Mouse (Mus musculus): ENCODE measurements at regions not wholly inside any gene's neighbourhood (a gene's known extent, or its start where the extent isn't known, plus 50 kb on each side); places are given as distances from the start of the nearest gene placed in this dataset.
A peak's percentile ranks its signal among the peaks of the same experiment; 100 is the strongest.

GRCm38 (mm10) chr5:45932970-45933369 is 75.6 kb upstream of the Lcorl start:
- no peaks in the 10 kb centered on the region for H3K27me3 ChIP-seq (replicated peaks; ENCODE audit: control insufficient read depth, insufficient read depth, low read length)
- ATAC-seq (ENCODE audit: low read depth) = no peak
- no peak overlapping the region for H3K4me2 ChIP-seq (ENCODE audit: low read depth, low read length)
- no peak for DNase-seq (ENCODE audit: low spot score)
- H3K9me3 ChIP-seq (ENCODE audit: control insufficient read depth, low read length) = no peaks in the 10 kb centered on the region
- no peaks in the 10 kb centered on the region for H3K4me1 ChIP-seq (ENCODE audit: control insufficient read depth, insufficient read depth, low read length)
- no peak overlapping the region for H3K4me3 ChIP-seq (ENCODE audit: low read depth, low read length)
- WGBS = 77% methylated on average over 4 of the region's 4 CpGs
- H3K27ac ChIP-seq (replicated peaks; ENCODE audit: low read depth, low read length) = no peak overlapping the region
- no peaks in the 10 kb centered on the region for H3K36me3 ChIP-seq (ENCODE audit: control insufficient read depth, insufficient read depth, low read length)
- no peak overlapping the region for H3K9ac ChIP-seq (ENCODE audit: low read depth, low read length)

- Histone ChIP-seq H3K4me2 (ENCODE audit: low read depth, low read length) (no peak overlapping the region), H3K27ac (replicated peaks; ENCODE audit: low read depth, low read length) (no peak overlapping the region), H3K4me3 (ENCODE audit: low read depth, low read length) (no peak overlapping the region), H3K27me3 (replicated peaks; ENCODE audit: control insufficient read depth, insufficient read depth, low read length) (no peaks in the 10 kb centered on the region), H3K4me1 (ENCODE audit: control insufficient read depth, insufficient read depth, low read length) (no peaks in the 10 kb centered on the region), H3K9me3 (ENCODE audit: control insufficient read depth, low read length) (no peaks in the 10 kb centered on the region), H3K36me3 (ENCODE audit: control insufficient read depth, insufficient read depth, low read length) (no peaks in the 10 kb centered on the region), H3K9ac (ENCODE audit: low read depth, low read length) (no peak overlapping the region)
- ATAC-seq (ENCODE audit: low read depth) (peak; percentile 86; the same call in 1 of the 2 replicates), DNase-seq (ENCODE audit: low spot score) (peak; percentile 39)
- 71% methylated on average over 2 of the region's 2 CpGs for WGBS
Observed at GRCm38 (mm10) chr5:45931252-45931651, 73.8 kb upstream of the Lcorl start.

- no peaks in the 10 kb centered on the region for H3K4me1 ChIP-seq (ENCODE audit: control insufficient read depth, insufficient read depth, low read length)
- H3K9me3 ChIP-seq (ENCODE audit: control insufficient read depth, low read length) = no peaks in the 10 kb centered on the region
- DNase-seq (ENCODE audit: low spot score) (peak; percentile 15), ATAC-seq (ENCODE audit: low read depth) (no peak)
- no peak overlapping the region for H3K4me2 ChIP-seq (ENCODE audit: low read depth, low read length)
- H3K27ac ChIP-seq (replicated peaks; ENCODE audit: low read depth, low read length) = no peak overlapping the region
- H3K9ac ChIP-seq (ENCODE audit: low read depth, low read length) = no peak overlapping the region
- no peaks in the 10 kb centered on the region for H3K36me3 ChIP-seq (ENCODE audit: control insufficient read depth, insufficient read depth, low read length)
- no peak overlapping the region for H3K4me3 ChIP-seq (ENCODE audit: low read depth, low read length)
- 34% methylated on average over 9 of the region's 9 CpGs for WGBS
- H3K27me3 ChIP-seq (replicated peaks; ENCODE audit: control insufficient read depth, insufficient read depth, low read length) = no peaks in the 10 kb centered on the region
Observed at GRCm38 (mm10) chr5:45925879-45926410, 68.5 kb upstream of the Lcorl start.

GRCm38 (mm10) chr5:45923907-45924594 is 66.6 kb upstream of the Lcorl start:
- no peak overlapping the region for H3K4me2 ChIP-seq (ENCODE audit: low read depth, low read length)
- no peak overlapping the region for H3K27ac ChIP-seq (replicated peaks; ENCODE audit: low read depth, low read length)
- H3K4me3 ChIP-seq (ENCODE audit: low read depth, low read length) = no peak overlapping the region
- H3K36me3 ChIP-seq (ENCODE audit: control insufficient read depth, insufficient read depth, low read length) = no peaks in the 10 kb centered on the region
- DNase-seq (ENCODE audit: low spot score) (no peak), ATAC-seq (ENCODE audit: low read depth) (no peak)
- H3K4me1 ChIP-seq (ENCODE audit: control insufficient read depth, insufficient read depth, low read length) = no peaks in the 10 kb centered on the region
- H3K27me3 ChIP-seq (replicated peaks; ENCODE audit: control insufficient read depth, insufficient read depth, low read length) = no peaks in the 10 kb centered on the region
- WGBS = 85% methylated on average over 3 of the region's 3 CpGs
- H3K9ac ChIP-seq (ENCODE audit: low read depth, low read length) = no peak overlapping the region
- no peaks in the 10 kb centered on the region for H3K9me3 ChIP-seq (ENCODE audit: control insufficient read depth, low read length)
